Mouse (Mus musculus) splenic B cell, adult 2 months (primary cell): Measurements from ENCODE around the gene Scly.

Experiments
- DNase-seq: peaks from one replicate; pipeline ENCODE4 v3.0.0-alpha.2; 2011; ENCODE audit warnings: low read depth, low spot score
- H3K27me3 ChIP-seq: 2 replicates; pipeline ENCODE4 v1.6.1; 2012; ENCODE audit warnings: mild to moderate bottlenecking, low read length, moderate library complexity, mixed read lengths; ENCODE audit not compliant: control insufficient read depth, poor library complexity, insufficient read depth, severe bottlenecking
- H3K36me3 ChIP-seq: 2 replicates; pipeline ENCODE4 v1.6.1; 2012; ENCODE audit warnings: mild to moderate bottlenecking, low read length, moderate library complexity, mixed read lengths; ENCODE audit not compliant: control insufficient read depth, poor library complexity, insufficient read depth, severe bottlenecking

The Scly gene

GRCm38 (mm10) chr1:91321760-91322438 is 23.8 kb downstream of the Scly start, which contains the start of gene Espnl:
Espnl (plus strand) TSS chr1:91322075.
- H3K27me3 ChIP-seq, result no peaks in the 10 kb centered on the region
- H3K36me3 ChIP-seq, result no peaks in the 10 kb centered on the region
- no peak for DNase-seq

- H3K36me3 ChIP-seq, result no peaks in the 10 kb centered on the region
Observed at GRCm38 (mm10) chr1:91324646-91325045, 26.5 kb downstream of the Scly start.

GRCm38 (mm10) chr1:91325488-91326042 is 27.4 kb downstream of the Scly start:
- DNase-seq, result no peak
- H3K27me3 ChIP-seq, result no peaks in the 10 kb centered on the region
- H3K36me3 ChIP-seq, result no peaks in the 10 kb centered on the region

More at GRCm38 (mm10) chr1:91324646-91325045, 26.5 kb downstream of the Scly start:
- no peak for DNase-seq
- H3K27me3 ChIP-seq, result no peaks in the 10 kb centered on the region

- no peaks in the 10 kb centered on the region for H3K36me3 ChIP-seq
- DNase-seq, result no peak
- H3K27me3 ChIP-seq, result no peaks in the 10 kb centered on the region
Observed at GRCm38 (mm10) chr1:91332102-91332501, 34.0 kb downstream of the Scly start.

GRCm38 (mm10) chr1:91333582-91333981 is 35.4 kb downstream of the Scly start:
- no peaks in the 10 kb centered on the region for H3K27me3 ChIP-seq
- H3K36me3 ChIP-seq, result no peaks in the 10 kb centered on the region
- no peak for DNase-seq

- H3K27me3 ChIP-seq, result no peaks in the 10 kb centered on the region
- DNase-seq, result no peak
- H3K36me3 ChIP-seq, result no peaks in the 10 kb centered on the region
Observed at GRCm38 (mm10) chr1:91337355-91337754, 39.2 kb downstream of the Scly start.

GRCm38 (mm10) chr1:91344001-91344400 is 45.9 kb downstream of the Scly start:
- DNase-seq, result no peak
- H3K27me3 ChIP-seq, result no peaks in the 10 kb centered on the region
- no peaks in the 10 kb centered on the region for H3K36me3 ChIP-seq

GRCm38 (mm10) chr1:91344921-91345685 is 47.0 kb downstream of the Scly start:
- no peaks in the 10 kb centered on the region for H3K36me3 ChIP-seq
- no peak for DNase-seq
- no peaks in the 10 kb centered on the region for H3K27me3 ChIP-seq

- no peaks in the 10 kb centered on the region for H3K36me3 ChIP-seq
- no peaks in the 10 kb centered on the region for H3K27me3 ChIP-seq
- peak; percentile 75 for DNase-seq
Observed at GRCm38 (mm10) chr1:91346892-91347291, 48.8 kb downstream of the Scly start.

- Histone ChIP-seq H3K27me3 (no peaks in the 10 kb centered on the region), H3K36me3 (no peaks in the 10 kb centered on the region)
- no peak for DNase-seq
Observed at GRCm38 (mm10) chr1:91350841-91351240, 52.7 kb downstream of the Scly start, which contains the start of gene Klhl30. Klhl30 (plus strand) TSS chr1:91351016.

- Histone ChIP-seq H3K27me3 (no peaks in the 10 kb centered on the region), H3K36me3 (no peaks in the 10 kb centered on the region)
- no peak for DNase-seq
Observed at GRCm38 (mm10) chr1:91351249-91351648, 53.1 kb downstream of the Scly start.

- Histone ChIP-seq H3K27me3 (no peaks in the 10 kb centered on the region), H3K36me3 (no peaks in the 10 kb centered on the region)
- no peak for DNase-seq
Observed at GRCm38 (mm10) chr1:91352277-91352676, 54.1 kb downstream of the Scly start.

GRCm38 (mm10) chr1:91356105-91356504 is 58.0 kb downstream of the Scly start:
- H3K36me3 ChIP-seq, result no peaks in the 10 kb centered on the region
- DNase-seq, result no peak
- no peaks in the 10 kb centered on the region for H3K27me3 ChIP-seq

GRCm38 (mm10) chr1:91362113-91362512 is 64.0 kb downstream of the Scly start:
- Histone ChIP-seq H3K36me3 (no peaks in the 10 kb centered on the region), H3K27me3 (no peaks in the 10 kb centered on the region)
- DNase-seq, result no peak
